ENCODE assay signal across 24 mouse cellular contexts in genomic region chr15:86428496-86428895, GRCm38 (mm10).
DNase-seq lines count a peak whose midpoint lies in the region; ATAC-seq lines count a peak whose summit lies in the region.
"Had no signal": no experiment of that assay in that cellular context is flagged by ENCODE, and none has a peak within 500 bp of the region (broad histone marks: within the 10 kb centered on the region; RNA-seq: fewer than 3 reads in every experiment).

No protein-coding gene starts in this region.

- H3K4me2 ChIP-seq in forebrain, embryonic 14.5 days (ENCODE audit: low read length) = no peak overlapping the region
- H3K4me2 ChIP-seq in forebrain, embryonic 12.5 days = no peak overlapping the region
- H3K4me2 ChIP-seq: heart, embryonic 13.5 days; hindbrain, embryonic 15.5 days; liver, embryonic 12.5 days; midbrain, embryonic 12.5 days; neural tube, embryonic 13.5 days had no signal

- no peak overlapping the region for H3K4me3 ChIP-seq in forebrain, embryonic 14.5 days (ENCODE audit: low read depth, low read length)
- H3K4me3 ChIP-seq in forebrain, embryonic 12.5 days (replicated peaks) = no peak overlapping the region
- H3K4me3 ChIP-seq in limb, embryonic 10.5 days = no peak overlapping the region
- H3K4me3 ChIP-seq: erythroblast, embryonic 14.5 days; heart, embryonic 13.5 days; hindbrain, embryonic 10.5 days; hindbrain, embryonic 15.5 days; liver, embryonic 12.5 days; midbrain, embryonic 12.5 days; neural tube, embryonic 13.5 days had no signal

- H3K36me3 ChIP-seq in forebrain, embryonic 14.5 days (ENCODE audit: control insufficient read depth, insufficient read depth, low read length) = no peaks in the 10 kb centered on the region
- H3K36me3 ChIP-seq in forebrain, embryonic 12.5 days (replicated peaks) = no peaks in the 10 kb centered on the region
- H3K36me3 ChIP-seq in limb, embryonic 10.5 days = no peaks in the 10 kb centered on the region
- H3K36me3 ChIP-seq: heart, embryonic 13.5 days; hindbrain, embryonic 10.5 days; hindbrain, embryonic 15.5 days; liver, embryonic 12.5 days; midbrain, embryonic 12.5 days; neural tube, embryonic 13.5 days had no signal

- DNase-seq in forebrain, embryonic 14.5 days (ENCODE audit: low spot score) = no peak
- DNase-seq in ovary, postnatal 36 days (ENCODE audit: low spot score) = peak; percentile 16
- no peak for DNase-seq in ovary, postnatal 10 days (ENCODE audit: low spot score)
- peak; percentile 37 for DNase-seq in cerebellum, adult 9-10 months
- no peak for DNase-seq in limb, embryonic 10.5 days (ENCODE audit: low spot score)
- no peak for DNase-seq in thymus, postnatal 10 days (ENCODE audit: low spot score in 2 of 2)
- DNase-seq: adrenal gland, postnatal 14 days; gastrocnemius, postnatal 10 days; heart, postnatal 10 days; kidney, adult 2 months; kidney, postnatal 10 days; liver, postnatal 0 days; lung, postnatal 36 days; thymus, postnatal 14 days had no signal

- no peaks in the 10 kb centered on the region for H3K9me3 ChIP-seq in forebrain, embryonic 14.5 days (replicated peaks; ENCODE audit: control insufficient read depth, low read length)
- no peaks in the 10 kb centered on the region for H3K9me3 ChIP-seq in forebrain, embryonic 12.5 days
- H3K9me3 ChIP-seq in limb, embryonic 10.5 days (replicated peaks) = no peaks in the 10 kb centered on the region
- H3K9me3 ChIP-seq: heart, embryonic 13.5 days; hindbrain, embryonic 10.5 days; hindbrain, embryonic 15.5 days; liver, embryonic 12.5 days; midbrain, embryonic 12.5 days; neural tube, embryonic 13.5 days had no signal

- no peaks in the 10 kb centered on the region for H3K27me3 ChIP-seq in forebrain, embryonic 14.5 days (replicated peaks; ENCODE audit: control insufficient read depth, insufficient read depth, low read length)
- peaks cover 38% of the 10 kb centered on the region for H3K27me3 ChIP-seq in forebrain, embryonic 12.5 days
- H3K27me3 ChIP-seq in limb, embryonic 10.5 days (ENCODE audit: low read depth, poor library complexity, severe bottlenecking) = no peaks in the 10 kb centered on the region
- H3K27me3 ChIP-seq: hindbrain, embryonic 15.5 days; liver, embryonic 12.5 days; midbrain, embryonic 12.5 days; neural tube, embryonic 13.5 days; Patski had no signal

- 67% methylated on average over 5 of the region's 5 CpGs for WGBS in forebrain, embryonic 14.5 days
- WGBS in forebrain, embryonic 12.5 days = 62% methylated on average over 5 of the region's 5 CpGs
- WGBS in limb, embryonic 10.5 days = 90% methylated on average over 5 of the region's 5 CpGs

- no peak overlapping the region for H3K27ac ChIP-seq in forebrain, embryonic 14.5 days (ENCODE audit: low read depth, low read length)
- H3K27ac ChIP-seq in forebrain, embryonic 12.5 days = no peak overlapping the region
- 0 out of 2 replicates have a peak overlapping the region, but pooled peaks have one; percentile 46 for H3K27ac ChIP-seq in limb, embryonic 10.5 days
- H3K27ac ChIP-seq: heart, embryonic 13.5 days; hindbrain, embryonic 10.5 days; hindbrain, embryonic 15.5 days; liver, embryonic 12.5 days; midbrain, embryonic 12.5 days; neural tube, embryonic 13.5 days had no signal

- ATAC-seq in forebrain, embryonic 14.5 days = no peak
- no peak for ATAC-seq in forebrain, embryonic 12.5 days (ENCODE audit: low FRiP score)
- no peak for ATAC-seq in inflammation-experienced regulatory T-cells, adult 6 months
- ATAC-seq: liver, embryonic 12.5 days; liver, postnatal 0 days; Patski had no signal

- H3K9ac ChIP-seq in forebrain, embryonic 14.5 days (ENCODE audit: low read length) = 0 out of 2 replicates have a peak overlapping the region, but pooled peaks have one; percentile 8
- H3K9ac ChIP-seq in forebrain, embryonic 12.5 days = no peak overlapping the region
- H3K9ac ChIP-seq: heart, embryonic 13.5 days; hindbrain, embryonic 15.5 days; liver, embryonic 12.5 days; liver, postnatal 0 days; midbrain, embryonic 12.5 days; neural tube, embryonic 13.5 days had no signal

- H3K4me1 ChIP-seq in forebrain, embryonic 14.5 days (ENCODE audit: control insufficient read depth, insufficient read depth, low read length) = peaks cover 13% of the 10 kb centered on the region
- peaks cover 31% of the 10 kb centered on the region for H3K4me1 ChIP-seq in forebrain, embryonic 12.5 days
- peaks cover 64% of the 10 kb centered on the region for H3K4me1 ChIP-seq in limb, embryonic 10.5 days

Comparison
In these comparisons a context has a peak if more than half of its experiments do, and no peak if none do; other contexts are left out.
1. DNase-seq: peak in ovary, postnatal 36 days (single experiment) and cerebellum, adult 9-10 months (single experiment); none in forebrain, embryonic 14.5 days (single experiment), ovary, postnatal 10 days (single experiment), limb, embryonic 10.5 days (single experiment) and thymus, postnatal 10 days (0 of 2).